Mouse (Mus musculus) heart, postnatal 0 days (tissue): ENCODE measurements around the gene Rnf34.

ENCODE experiments used
- CTCF ChIP-seq: IDR thresholded peaks from 2 replicates; pipeline ENCODE4 v1.5.1; 2016; ENCODE audit warnings: antibody characterized with exemption, control low read depth, low read depth
- EP300 ChIP-seq: IDR thresholded peaks from 2 replicates; pipeline ENCODE4 v1.6.1; 2016; ENCODE audit warnings: antibody characterized with exemption, low read depth

DNA sequence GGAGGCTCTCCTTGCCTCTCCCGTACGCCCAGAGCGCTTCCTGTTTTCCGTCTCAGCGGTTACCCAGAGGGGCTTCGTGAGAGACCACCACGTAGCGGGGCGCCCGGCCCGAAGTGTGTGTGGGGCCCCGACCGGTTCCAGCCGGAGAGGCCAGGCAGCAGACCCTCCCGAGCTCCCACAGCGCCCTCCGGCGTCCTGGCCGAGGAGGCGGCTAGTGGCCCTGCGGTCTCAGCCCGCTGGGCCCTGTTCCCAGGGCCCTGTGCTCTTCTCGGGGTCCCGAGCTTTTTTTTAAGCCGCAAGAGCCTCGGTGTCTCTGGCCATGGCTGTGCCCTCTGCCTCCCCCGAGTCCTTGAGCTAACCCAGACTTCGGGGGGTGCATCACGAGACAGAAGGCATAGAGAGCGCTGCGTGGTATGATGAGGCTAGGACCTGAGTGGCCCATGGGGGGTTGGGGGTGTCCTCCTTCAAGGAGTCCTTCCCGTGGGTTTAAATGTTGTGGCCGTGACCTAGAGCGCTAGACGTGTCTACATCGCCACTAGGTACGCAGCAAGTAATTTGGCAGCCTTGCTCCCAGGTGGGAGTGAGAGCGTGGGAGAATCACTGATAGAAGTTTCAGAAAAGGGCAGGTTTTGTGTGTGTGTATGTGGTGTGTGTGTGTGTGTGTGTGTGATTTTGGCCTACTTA, 613 bp downstream of the Rnf34 start:
- TF ChIP-seq EP300 (peak; percentile 24; the same call in 1 of the 2 replicates), CTCF (peak; percentile 33)
